Mouse (Mus musculus): ENCODE results near the gene Olfr1341. TPM values are rescaled to one million over a fixed set of nuclear protein-coding genes. Genes with fewer than 3 reads are reported as not detected.
A peak's percentile ranks its signal among the peaks of the same experiment; 100 is the strongest.

Olfr1341 gene
- total and polyA plus RNA-seq, 3 experiments, result not detected

DNA sequence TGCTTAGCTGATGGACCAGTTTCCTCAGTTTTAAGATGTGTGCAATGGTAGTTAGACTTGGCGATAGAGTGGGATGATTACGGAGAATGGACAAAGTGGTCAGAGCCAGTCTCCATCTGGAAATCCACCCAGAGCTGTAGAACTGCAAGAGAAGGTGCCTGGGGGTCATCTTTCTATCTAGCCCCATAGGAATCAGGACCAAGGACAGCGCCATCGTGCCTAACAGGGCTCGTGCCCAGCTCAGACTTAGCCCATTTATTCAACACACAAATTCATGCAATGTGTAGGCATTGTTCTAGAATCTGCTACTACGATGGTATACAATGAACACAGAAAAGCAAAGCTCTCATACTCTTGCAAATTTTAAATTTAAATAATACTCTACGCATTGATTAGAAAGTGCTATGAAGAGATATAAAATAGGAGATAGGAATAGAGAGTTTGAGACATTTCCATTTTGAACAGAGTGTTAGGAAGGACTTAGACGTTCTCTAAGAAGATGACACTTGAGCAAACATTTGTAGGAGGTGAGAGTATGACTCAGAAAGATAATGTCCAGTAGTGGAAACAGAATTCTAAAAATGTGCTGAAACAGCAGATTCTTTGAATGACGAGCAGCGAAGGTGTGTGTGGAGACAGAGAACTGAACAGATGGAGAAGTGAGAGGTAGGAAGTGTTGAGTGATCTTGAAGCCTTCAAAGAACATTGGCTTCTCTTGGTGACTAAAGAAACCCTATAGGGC lies 18.6 kb downstream of the Olfr1341 start:
- no peaks in the 10 kb centered on the region for H3K9me3 ChIP-seq (replicated peaks; ENCODE audit: low read length)
- H3K27me3 ChIP-seq (replicated peaks), result peaks cover 43% of the 10 kb centered on the region
- in situ Hi-C loops (cut with MboI; ENCODE audit: low pct_ligation_motif_present, low pct_unique_long_range_greater_than_20kb, low sequenced_read_pairs), result no loop called here
- peak; percentile 30 for DNase-seq (ENCODE audit: extremely low read depth)
- no peak overlapping the region for H3K4me3 ChIP-seq (replicated peaks in 1 of 3; ENCODE audit: low read depth in 2 of 3, low read length in 2 of 3, poor library complexity in 1 of 3)
- no peaks in the 10 kb centered on the region for H3K79me2 ChIP-seq (replicated peaks; ENCODE audit: control insufficient read depth, extremely low read depth, insufficient read depth, poor library complexity, severe bottlenecking)
- no peak overlapping the region for H3K4me2 ChIP-seq (ENCODE audit: insufficient read depth, low read depth, poor library complexity, severe bottlenecking)
- TF ChIP-seq HCFC1 (IDR thresholded peaks at IDR 0.05; ENCODE audit: low read depth, low read length) (no peak), GABPA (IDR thresholded peaks at IDR 0.05; ENCODE audit: insufficient replicate concordance, low read depth, low read length) (no peak), NELFE (IDR thresholded peaks at IDR 0.05; ENCODE audit: low read depth, low read length) (no peak), MAFK (IDR thresholded peaks at IDR 0.05; ENCODE audit: insufficient replicate concordance, low read length) (peak; percentile 86), POLR2AphosphoS2 (IDR thresholded peaks at IDR 0.05; ENCODE audit: low read depth, low read length) (no peak), USF1 (IDR thresholded peaks at IDR 0.05; ENCODE audit: low read depth, low read length) (no peak)
- H3K9ac ChIP-seq (ENCODE audit: insufficient read depth, low read depth), result no peak overlapping the region
- dilution Hi-C loops (cut with MboI; ENCODE audit: extremely low pct_ligation_motif_present, extremely low pct_unique_long_range_greater_than_20kb, low sequenced_read_pairs), result no loop called here
- H3K4me1 ChIP-seq (ENCODE audit: control insufficient read depth in 1 of 2, insufficient read depth in 2 of 2), result no peaks in the 10 kb centered on the region
- H3K36me3 ChIP-seq (replicated peaks in 1 of 2; ENCODE audit: control insufficient read depth in 1 of 2, insufficient read depth in 1 of 2, low read length in 1 of 2), result no peaks in the 10 kb centered on the region
- H3K27ac ChIP-seq (ENCODE audit: insufficient read depth, low read depth), result no peak overlapping the region

DNA sequence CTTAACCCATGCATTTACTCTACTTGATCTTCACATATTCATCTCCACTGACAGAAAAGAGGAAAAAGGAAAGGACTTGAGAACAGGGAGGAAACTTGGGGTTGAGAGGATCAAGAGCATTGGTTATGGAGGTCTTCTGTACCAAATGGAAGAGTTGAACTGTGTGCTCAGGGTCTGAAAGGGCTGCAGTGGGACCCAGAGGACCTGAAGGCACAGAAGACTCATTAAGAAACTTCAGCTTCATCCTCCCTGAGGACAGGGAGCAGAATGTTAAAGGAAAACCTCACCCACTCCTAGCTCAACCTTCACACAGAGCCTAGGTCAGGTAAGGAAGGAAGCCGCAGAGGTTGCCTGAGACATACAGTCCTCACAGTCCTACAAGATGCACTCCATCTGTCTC lies 28.6 kb downstream of the Olfr1341 start, which contains the start of gene Olfr1339:
Olfr1339 (plus strand) TSS at position 301 of the 400 bp plus-strand sequence.
- Histone ChIP-seq H3K27me3 (replicated peaks) (peaks cover 90% of the 10 kb centered on the region), H3K4me2 (ENCODE audit: insufficient read depth, low read depth, poor library complexity, severe bottlenecking) (no peak within 1 kb of the TSS), H3K9ac (ENCODE audit: insufficient read depth, low read depth) (no peak within 1 kb of the TSS), H3K9me3 (replicated peaks; ENCODE audit: low read length) (peaks cover 6% of the 10 kb centered on the region), H3K36me3 (replicated peaks in 1 of 2; ENCODE audit: control insufficient read depth in 1 of 2, insufficient read depth in 1 of 2, low read length in 1 of 2) (no peaks in the 10 kb centered on the region), H3K4me1 (ENCODE audit: control insufficient read depth in 1 of 2, insufficient read depth in 2 of 2) (no peaks in the 10 kb centered on the region), H3K4me3 (replicated peaks in 1 of 3; ENCODE audit: low read depth in 2 of 3, low read length in 2 of 3, poor library complexity in 1 of 3) (no peak within 1 kb of the TSS), H3K79me2 (replicated peaks; ENCODE audit: control insufficient read depth, extremely low read depth, insufficient read depth, poor library complexity, severe bottlenecking) (no peaks in the 10 kb centered on the region), H3K27ac (ENCODE audit: insufficient read depth, low read depth) (no peak within 1 kb of the TSS)
- dilution Hi-C loops (cut with MboI; ENCODE audit: extremely low pct_ligation_motif_present, extremely low pct_unique_long_range_greater_than_20kb, low sequenced_read_pairs), result no loop called here
- DNase-seq (ENCODE audit: extremely low read depth), result no peak
- in situ Hi-C loops (cut with MboI; ENCODE audit: low pct_ligation_motif_present, low pct_unique_long_range_greater_than_20kb, low sequenced_read_pairs), result no loop called here
- TF ChIP-seq CHD1 (IDR thresholded peaks at IDR 0.05; ENCODE audit: low read depth, low read length) (no peak), ZKSCAN1 (IDR thresholded peaks at IDR 0.05; ENCODE audit: borderline replicate concordance, low read depth, low read length) (no peak), ZNF384 (IDR thresholded peaks at IDR 0.05; ENCODE audit: low read depth, low read length) (no peak), CHD2 (IDR thresholded peaks at IDR 0.05; ENCODE audit: low read length) (no peak), USF2 (conservative IDR thresholded peaks at IDR 0.05; ENCODE audit: low read depth, low read length) (no peak), MYC (IDR thresholded peaks at IDR 0.05; ENCODE audit: low read depth, low read length) (no peak)

DNA sequence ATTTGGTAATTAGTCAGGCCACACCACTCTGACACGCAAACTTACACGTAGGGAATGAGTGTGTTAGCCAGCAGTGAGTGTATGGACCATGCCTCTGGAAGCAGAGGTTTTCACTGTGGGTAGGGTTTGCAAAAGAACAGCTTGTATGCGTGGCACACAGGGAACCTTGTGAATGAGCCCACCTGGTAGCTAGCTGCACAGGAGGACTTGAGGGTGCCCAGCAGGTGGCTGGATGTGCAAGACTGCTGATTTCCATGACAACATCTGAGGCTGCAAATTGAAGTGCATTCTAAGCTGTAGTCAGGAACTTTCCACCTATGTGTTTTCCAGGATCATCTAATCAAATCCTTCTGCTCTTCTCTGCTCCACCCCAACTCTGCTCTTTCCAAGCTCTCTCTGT lies 36.3 kb downstream of the Olfr1341 start:
- in situ Hi-C loops (cut with MboI; ENCODE audit: low pct_ligation_motif_present, low pct_unique_long_range_greater_than_20kb, low sequenced_read_pairs) (no loop called here), dilution Hi-C loops (cut with MboI; ENCODE audit: extremely low pct_ligation_motif_present, extremely low pct_unique_long_range_greater_than_20kb, low sequenced_read_pairs) (no loop called here)
- Histone ChIP-seq H3K9me3 (replicated peaks; ENCODE audit: low read length) (no peaks in the 10 kb centered on the region), H3K36me3 (replicated peaks in 1 of 2; ENCODE audit: control insufficient read depth in 1 of 2, insufficient read depth in 1 of 2, low read length in 1 of 2) (no peaks in the 10 kb centered on the region), H3K27ac (ENCODE audit: insufficient read depth, low read depth) (no peak overlapping the region), H3K4me2 (ENCODE audit: insufficient read depth, low read depth, poor library complexity, severe bottlenecking) (no peak overlapping the region), H3K27me3 (replicated peaks) (peaks cover 70% of the 10 kb centered on the region), H3K79me2 (replicated peaks; ENCODE audit: control insufficient read depth, extremely low read depth, insufficient read depth, poor library complexity, severe bottlenecking) (no peaks in the 10 kb centered on the region), H3K9ac (ENCODE audit: insufficient read depth, low read depth) (no peak overlapping the region), H3K4me1 (ENCODE audit: control insufficient read depth in 1 of 2, insufficient read depth in 2 of 2) (no peaks in the 10 kb centered on the region), H3K4me3 (replicated peaks in 1 of 3; ENCODE audit: low read depth in 2 of 3, low read length in 2 of 3, poor library complexity in 1 of 3) (no peak overlapping the region)
- DNase-seq (ENCODE audit: extremely low read depth), result no peak
- TF ChIP-seq EP300 (IDR thresholded peaks at IDR 0.05; ENCODE audit: low read length) (no peak), ZC3H11A (IDR thresholded peaks at IDR 0.05; ENCODE audit: low read depth, low read length) (no peak), ZMIZ1 (IDR thresholded peaks at IDR 0.05; ENCODE audit: low read depth, low read length) (no peak), MAX (IDR thresholded peaks at IDR 0.05; ENCODE audit: low read length) (no peak), E2F4 (IDR thresholded peaks at IDR 0.05; ENCODE audit: insufficient replicate concordance, low read depth, low read length) (no peak), CTCF (conservative IDR thresholded peaks at IDR 0.05 in 1 of 2, IDR thresholded peaks at IDR 0.05 in 1 of 2; ENCODE audit: low read depth in 2 of 2, low read length in 2 of 2) (no peak), USF2 (conservative IDR thresholded peaks at IDR 0.05; ENCODE audit: low read depth, low read length) (no peak), IRF4 (IDR thresholded peaks at IDR 0.05; ENCODE audit: low read depth, low read length) (no peak), TCF12 (IDR thresholded peaks at IDR 0.05; ENCODE audit: low read depth, low read length) (no peak), NELFE (IDR thresholded peaks at IDR 0.05; ENCODE audit: low read depth, low read length) (no peak), CHD1 (IDR thresholded peaks at IDR 0.05; ENCODE audit: low read depth, low read length) (no peak), JUND (conservative IDR thresholded peaks at IDR 0.05; ENCODE audit: low read depth, low read length) (no peak), TBP (conservative IDR thresholded peaks at IDR 0.05; ENCODE audit: low read depth, low read length) (no peak), MYC (IDR thresholded peaks at IDR 0.05; ENCODE audit: low read depth, low read length) (no peak), HCFC1 (IDR thresholded peaks at IDR 0.05; ENCODE audit: low read depth, low read length) (no peak), MAFK (IDR thresholded peaks at IDR 0.05; ENCODE audit: insufficient replicate concordance, low read length) (no peak), JUN (IDR thresholded peaks at IDR 0.05; ENCODE audit: insufficient read depth, low read depth, low read length) (no peak), KAT2A (IDR thresholded peaks at IDR 0.05; ENCODE audit: insufficient replicate concordance, low read length) (no peak)

Measured in CH12.LX (cell line).